Mouse (Mus musculus): ENCODE measurements around the gene Slco2a1. TPM values are rescaled to one million over a fixed set of nuclear protein-coding genes. Genes with fewer than 3 reads are reported as not detected.

The Slco2a1 gene
- polyA plus RNA-seq, 1 experiment from 2014 or later = 1.2 TPM

DNA sequence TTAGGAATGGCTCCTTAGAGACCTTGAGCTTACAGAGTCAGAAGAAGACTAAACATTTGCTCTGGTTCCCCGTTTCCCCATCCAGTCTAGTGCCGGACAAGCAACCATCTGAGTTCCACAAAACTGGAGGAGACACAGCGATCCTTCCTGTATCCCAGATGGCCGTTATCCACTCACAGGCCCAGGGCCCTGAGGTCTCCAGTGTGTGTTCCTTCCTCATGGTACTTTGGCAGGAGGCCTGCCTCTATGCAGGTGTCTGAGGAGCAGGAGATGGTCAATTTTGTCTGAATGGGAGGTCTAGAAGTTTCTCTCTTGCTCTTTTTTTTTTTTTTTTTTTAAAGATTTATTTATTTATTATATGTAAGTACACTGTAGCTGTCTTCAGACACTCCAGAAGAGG lies 136.2 kb downstream of the Slco2a1 start:
- no peak overlapping the region for H3K27ac ChIP-seq
- 0 out of 2 replicates have a peak, but pooled peaks cover 3% of the 10 kb centered on the region for H3K4me1 ChIP-seq (replicated peaks)
- H3K4me3 ChIP-seq (replicated peaks) = no peak overlapping the region
- H3K36me3 ChIP-seq = no peaks in the 10 kb centered on the region
- H3K4me2 ChIP-seq = no peak overlapping the region
- no peak overlapping the region for H3K9ac ChIP-seq (replicated peaks)
- H3K9me3 ChIP-seq = no peaks in the 10 kb centered on the region
- ATAC-seq (ENCODE audit: insufficient number of reproducible peaks, insufficient read depth, low FRiP score, low TSS enrichment, low read depth) = no peak
- WGBS = 93% methylated on average over 4 of the region's 4 CpGs
- no peaks in the 10 kb centered on the region for H3K27me3 ChIP-seq

DNA sequence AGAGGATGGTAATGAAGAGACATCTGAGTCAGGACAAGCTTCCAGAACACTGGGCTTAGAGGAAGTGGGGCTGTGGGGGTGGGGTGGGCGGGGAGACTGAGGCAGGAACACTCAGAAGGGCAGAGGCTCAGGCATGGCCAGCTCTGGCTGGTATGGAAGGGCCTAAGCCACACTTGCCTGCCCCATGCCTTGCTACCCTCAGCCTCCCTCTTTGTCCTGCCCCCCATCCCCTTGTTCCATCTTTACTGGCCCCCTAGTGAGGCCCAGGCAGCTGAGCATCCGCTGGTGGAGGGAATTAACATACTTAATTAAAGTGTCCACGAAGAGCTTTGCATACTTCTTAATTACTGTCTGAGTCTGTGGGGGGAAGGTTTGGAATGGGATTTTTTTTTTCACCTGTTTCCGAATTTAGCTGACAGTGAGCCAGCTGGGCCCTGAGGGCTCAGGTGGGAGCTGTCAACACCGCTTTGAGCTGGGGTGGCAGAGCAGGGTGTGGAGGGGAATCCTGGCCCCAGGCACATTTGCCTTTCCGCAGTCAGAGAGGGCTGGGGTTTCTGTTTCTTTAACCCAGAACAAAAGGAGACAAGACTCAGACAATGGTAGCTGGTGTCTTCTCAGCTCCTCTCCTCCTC lies 145.1 kb downstream of the Slco2a1 start:
- no peak overlapping the region for H3K27ac ChIP-seq
- H3K27me3 ChIP-seq = no peaks in the 10 kb centered on the region
- H3K4me1 ChIP-seq (replicated peaks) = peaks cover 18% of the 10 kb centered on the region
- H3K9ac ChIP-seq (replicated peaks) = no peak overlapping the region
- WGBS = 37% methylated on average over 6 of the region's 6 CpGs
- no peaks in the 10 kb centered on the region for H3K36me3 ChIP-seq
- ATAC-seq (ENCODE audit: insufficient number of reproducible peaks, insufficient read depth, low FRiP score, low TSS enrichment, low read depth) = no peak
- no peak overlapping the region for H3K4me3 ChIP-seq (replicated peaks)
- H3K4me2 ChIP-seq = no peak overlapping the region
- H3K9me3 ChIP-seq = no peaks in the 10 kb centered on the region

DNA sequence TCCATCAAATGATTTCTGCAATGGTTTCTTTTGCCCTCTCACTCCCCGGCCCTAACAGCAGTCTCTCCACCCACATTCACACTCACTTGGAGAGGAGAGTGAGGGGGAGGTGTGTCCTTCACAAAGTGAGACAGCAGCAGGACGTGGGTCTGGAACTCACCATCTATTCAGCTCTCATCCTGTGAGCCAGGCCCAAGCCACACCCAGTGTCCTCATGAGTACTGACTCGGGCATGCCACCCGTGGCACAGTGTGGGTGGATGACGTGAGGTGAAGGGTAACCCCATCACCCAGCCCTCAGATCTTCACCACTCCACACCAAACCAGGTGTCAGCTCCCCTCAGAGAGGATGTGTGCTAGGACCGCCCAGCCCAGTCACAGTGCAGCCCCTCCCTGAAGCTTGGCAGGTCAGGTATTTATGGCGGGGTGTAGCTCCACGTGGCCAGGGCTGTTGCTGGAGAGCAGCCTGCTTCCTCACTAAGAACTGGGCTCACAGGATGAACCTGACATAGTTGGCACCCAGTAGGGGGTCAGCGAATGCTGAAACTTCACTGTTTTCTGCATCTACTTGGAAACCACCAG lies 146.0 kb downstream of the Slco2a1 start:
- Histone ChIP-seq H3K4me3 (replicated peaks) (no peak overlapping the region), H3K27ac (no peak overlapping the region), H3K9ac (replicated peaks) (no peak overlapping the region), H3K4me1 (replicated peaks) (peaks cover 19% of the 10 kb centered on the region), H3K9me3 (no peaks in the 10 kb centered on the region), H3K27me3 (no peaks in the 10 kb centered on the region), H3K4me2 (no peak overlapping the region), H3K36me3 (no peaks in the 10 kb centered on the region)
- 0 out of 2 replicates have a peak, but pooled peaks have one; percentile 13 for ATAC-seq (ENCODE audit: insufficient number of reproducible peaks, insufficient read depth, low FRiP score, low TSS enrichment, low read depth)
- 35% methylated on average over 9 of the region's 9 CpGs for WGBS

GRCm38 (mm10) chr9:103139481-103139880 lies 151.0 kb downstream of the Slco2a1 start:
- Histone ChIP-seq H3K27me3 (no peaks in the 10 kb centered on the region), H3K27ac (no peak overlapping the region), H3K9me3 (no peaks in the 10 kb centered on the region), H3K9ac (replicated peaks) (no peak overlapping the region), H3K4me3 (replicated peaks) (no peak overlapping the region), H3K4me1 (replicated peaks) (peaks cover 12% of the 10 kb centered on the region; the same call in 1 of the 2 replicates), H3K4me2 (no peak overlapping the region), H3K36me3 (no peaks in the 10 kb centered on the region)
- 54% methylated on average over 6 of the region's 6 CpGs for WGBS
- no peak for ATAC-seq (ENCODE audit: insufficient number of reproducible peaks, insufficient read depth, low FRiP score, low TSS enrichment, low read depth)

GRCm38 (mm10) chr9:103140384-103140783 lies 151.9 kb downstream of the Slco2a1 start:
- WGBS = 75% methylated on average over 6 of the region's 6 CpGs
- H3K4me2 ChIP-seq = no peak overlapping the region
- no peak overlapping the region for H3K27ac ChIP-seq
- H3K4me3 ChIP-seq (replicated peaks) = no peak overlapping the region
- 0 out of 2 replicates have a peak, but pooled peaks cover 13% of the 10 kb centered on the region for H3K4me1 ChIP-seq (replicated peaks)
- no peak overlapping the region for H3K9ac ChIP-seq (replicated peaks)
- H3K9me3 ChIP-seq = no peaks in the 10 kb centered on the region
- no peaks in the 10 kb centered on the region for H3K36me3 ChIP-seq
- H3K27me3 ChIP-seq = no peaks in the 10 kb centered on the region
- ATAC-seq (ENCODE audit: insufficient number of reproducible peaks, insufficient read depth, low FRiP score, low TSS enrichment, low read depth) = no peak

DNA sequence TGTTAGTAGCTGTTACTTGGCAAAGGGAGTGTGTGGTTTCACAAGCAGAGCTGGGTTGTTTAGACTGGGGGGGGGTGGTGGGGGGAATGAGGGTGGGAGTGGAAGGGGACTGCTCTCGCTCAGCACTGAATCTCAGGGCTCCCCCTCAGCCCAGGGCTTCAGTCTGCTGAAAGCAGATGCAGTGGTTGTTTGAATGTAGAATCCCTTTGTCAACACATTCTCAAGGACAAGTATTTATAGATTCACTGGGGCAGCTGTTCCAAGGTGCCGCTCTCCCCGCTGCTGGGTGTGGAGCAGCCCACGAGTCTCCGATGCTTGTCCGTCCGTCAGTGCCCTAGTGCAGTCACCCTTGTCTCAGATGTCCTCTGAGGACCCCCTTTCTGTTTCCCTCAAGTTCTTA lies 152.8 kb downstream of the Slco2a1 start:
- H3K4me2 ChIP-seq = no peak overlapping the region
- H3K9ac ChIP-seq (replicated peaks) = no peak overlapping the region
- H3K36me3 ChIP-seq = no peaks in the 10 kb centered on the region
- no peak overlapping the region for H3K27ac ChIP-seq
- no peak for ATAC-seq (ENCODE audit: insufficient number of reproducible peaks, insufficient read depth, low FRiP score, low TSS enrichment, low read depth)
- no peak overlapping the region for H3K4me3 ChIP-seq (replicated peaks)
- WGBS = 91% methylated on average over 7 of the region's 7 CpGs
- H3K27me3 ChIP-seq = no peaks in the 10 kb centered on the region
- 0 out of 2 replicates have a peak, but pooled peaks cover 17% of the 10 kb centered on the region for H3K4me1 ChIP-seq (replicated peaks)
- no peaks in the 10 kb centered on the region for H3K9me3 ChIP-seq

DNA sequence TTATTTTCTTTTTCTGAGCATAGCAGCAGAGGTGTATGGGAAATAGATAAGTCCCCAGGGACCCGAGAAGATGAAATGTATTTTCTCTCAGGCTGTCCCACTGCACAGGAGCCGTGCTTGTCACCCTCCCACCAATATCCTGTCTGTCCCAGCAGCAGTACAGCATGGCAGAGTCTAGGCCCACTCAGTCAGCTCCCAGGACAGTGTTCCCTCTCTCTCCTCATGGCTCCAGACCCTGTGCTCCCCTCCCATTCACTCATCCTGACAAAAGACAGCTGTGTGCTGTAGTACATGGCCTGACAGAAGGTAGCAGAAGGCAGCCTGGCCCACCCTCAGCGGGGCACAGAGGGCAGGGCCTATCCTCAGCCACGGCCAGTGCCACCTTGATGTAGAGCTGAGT lies 155.4 kb downstream of the Slco2a1 start:
- Histone ChIP-seq H3K4me2 (no peak overlapping the region), H3K27me3 (no peaks in the 10 kb centered on the region), H3K9me3 (no peaks in the 10 kb centered on the region), H3K4me1 (replicated peaks) (0 out of 2 replicates have a peak, but pooled peaks cover 14% of the 10 kb centered on the region), H3K9ac (replicated peaks) (no peak overlapping the region), H3K36me3 (no peaks in the 10 kb centered on the region), H3K4me3 (replicated peaks) (no peak overlapping the region), H3K27ac (no peak overlapping the region)
- no peak for ATAC-seq (ENCODE audit: insufficient number of reproducible peaks, insufficient read depth, low FRiP score, low TSS enrichment, low read depth)
- WGBS = 63% methylated on average over 4 of the region's 4 CpGs

DNA sequence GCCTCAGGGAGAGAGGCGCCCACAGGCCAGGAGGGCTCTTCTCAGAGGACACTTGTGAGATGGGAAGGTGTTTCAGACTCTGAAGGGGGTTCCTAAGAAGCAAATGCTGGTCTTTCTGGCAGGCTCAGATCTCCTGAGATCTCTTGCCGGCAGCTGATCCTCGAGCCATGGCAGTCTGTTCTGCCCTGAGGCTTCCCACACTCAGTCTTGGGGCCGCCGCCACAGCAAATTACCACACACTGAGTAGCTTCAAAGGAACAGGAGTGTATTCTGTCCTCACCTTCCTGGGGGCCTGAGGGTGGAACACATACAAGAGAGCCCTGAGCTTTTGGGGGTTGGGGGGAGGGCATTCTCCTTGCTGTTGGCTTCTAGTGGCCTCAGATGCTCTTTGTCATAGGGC lies 156.8 kb downstream of the Slco2a1 start:
- H3K36me3 ChIP-seq = no peaks in the 10 kb centered on the region
- no peak overlapping the region for H3K4me2 ChIP-seq
- H3K27ac ChIP-seq = no peak overlapping the region
- H3K9ac ChIP-seq (replicated peaks) = no peak overlapping the region; the same call in 1 of the 2 replicates
- WGBS = 18% methylated on average over 5 of the region's 5 CpGs
- 0 out of 2 replicates have a peak, but pooled peaks cover 7% of the 10 kb centered on the region for H3K4me1 ChIP-seq (replicated peaks)
- no peaks in the 10 kb centered on the region for H3K9me3 ChIP-seq
- H3K27me3 ChIP-seq = no peaks in the 10 kb centered on the region
- ATAC-seq (ENCODE audit: insufficient number of reproducible peaks, insufficient read depth, low FRiP score, low TSS enrichment, low read depth) = no peak
- no peak overlapping the region for H3K4me3 ChIP-seq (replicated peaks)

Other genes with a start within 250 kb of the Slco2a1 start
- 23.6 and 26.3 TPM in 2 replicates for gene Ryk, start 153.8 kb upstream of the Slco2a1 start, polyA plus RNA-seq (2016; fragmentation: Nextera tagmentation; extraction: Ambion mirVana)
- gene Rab6b, start 123.1 kb downstream of the Slco2a1 start, polyA plus RNA-seq (2016; fragmentation: Nextera tagmentation; extraction: Ambion mirVana) = 2.8 and 3.9 TPM in 2 replicates
- gene Srprb, start 213.4 kb downstream of the Slco2a1 start, polyA plus RNA-seq (2016; fragmentation: Nextera tagmentation; extraction: Ambion mirVana) = 55.1 and 58.0 TPM in 2 replicates
- gene Gm20425, start 241.6 kb downstream of the Slco2a1 start, polyA plus RNA-seq (2016; fragmentation: Nextera tagmentation; extraction: Ambion mirVana) = 1.1 TPM in 1 of 2 replicates, not detected in the other
- gene Trf, start 241.7 kb downstream of the Slco2a1 start, polyA plus RNA-seq (2016; fragmentation: Nextera tagmentation; extraction: Ambion mirVana) = 7.9 and 13.0 TPM in 2 replicates